Mouse (Mus musculus) lung, embryonic 14.5 days (tissue): Measurements from ENCODE around the gene Nol6. TPM values are rescaled to one million over a fixed set of nuclear protein-coding genes. Genes with fewer than 3 reads are reported as not detected.

Experiments used
- ATAC-seq: fragments of 200-750 bp; cut with Nextera tagmentation; 2 replicates; pipeline ENCODE4 v1.8.0; 2017; ENCODE audit warnings: mild to moderate bottlenecking, moderate TSS enrichment, moderate library complexity; ENCODE audit not compliant: insufficient read depth
- DNase-seq: peaks from one replicate; pipeline ENCODE4 v3.0.0-alpha.2; 2015
- H3K27ac ChIP-seq: fragments of 300-500 bp; sonication (generic); 2 replicates; pipeline ENCODE4 v1.5.1; 2014; ENCODE audit warnings: low read depth, mild to moderate bottlenecking, moderate library complexity
- H3K27me3 ChIP-seq: fragments of 300-500 bp; sonication (generic); 2 replicates; pipeline ENCODE4 v1.6.1; 2014; ENCODE audit warnings: low read length, control low read depth; ENCODE audit not compliant: insufficient read depth
- H3K36me3 ChIP-seq: fragments of 300-500 bp; sonication (generic); 2 replicates; pipeline ENCODE4 v1.6.1; 2014; ENCODE audit warnings: control low read depth; ENCODE audit not compliant: insufficient read depth
- H3K4me1 ChIP-seq: fragments of 300-500 bp; sonication (generic); 2 replicates; pipeline ENCODE4 v1.6.1; 2014; ENCODE audit warnings: antibody characterized with exemption, control low read depth; ENCODE audit not compliant: insufficient read depth
- H3K4me2 ChIP-seq: fragments of 300-500 bp; sonication (generic); 2 replicates; pipeline ENCODE4 v1.6.1; 2014; ENCODE audit warnings: mild to moderate bottlenecking
- H3K4me3 ChIP-seq: fragments of 300-500 bp; sonication (generic); 2 replicates; pipeline ENCODE4 v1.5.1; 2014; ENCODE audit warnings: low read depth, low read length
- H3K9ac ChIP-seq: fragments of 300-500 bp; sonication (generic); 2 replicates; pipeline ENCODE4 v1.6.1; 2014
- H3K9me3 ChIP-seq: fragments of 300-500 bp; sonication (generic); 2 replicates; pipeline ENCODE4 v1.6.1; 2016; ENCODE audit warnings: low read depth, low read length, control low read depth
- CTCF ChIP-seq: IDR thresholded peaks from 2 replicates; pipeline ENCODE4 v1.5.1; 2016; ENCODE audit warnings: antibody characterized with exemption, low read depth
- WGBS: fragments of 180-500 bp; shearing (Covaris S2); extraction: QIAGEN DNeasy Blood & Tissue Kit; methylation state at CpG from one replicate; pipeline ENCODE4 v1.1.7; 2014; 5-methylcytosine and 5-hydroxymethylcytosine counted together
- polyA plus RNA-seq: library from polyadenylated mRNA; unstranded; fragments of >200 nt; fragmentation: Nextera tagmentation; extraction: Ambion mirVana; gene quantifications from 2 replicates; pipeline ENCODE4 v1.2.1, GENCODE M21; 2014

Gene Nol6
- polyA plus RNA-seq, 1 experiment from 2014 or later, result 32.4 TPM

DNA sequence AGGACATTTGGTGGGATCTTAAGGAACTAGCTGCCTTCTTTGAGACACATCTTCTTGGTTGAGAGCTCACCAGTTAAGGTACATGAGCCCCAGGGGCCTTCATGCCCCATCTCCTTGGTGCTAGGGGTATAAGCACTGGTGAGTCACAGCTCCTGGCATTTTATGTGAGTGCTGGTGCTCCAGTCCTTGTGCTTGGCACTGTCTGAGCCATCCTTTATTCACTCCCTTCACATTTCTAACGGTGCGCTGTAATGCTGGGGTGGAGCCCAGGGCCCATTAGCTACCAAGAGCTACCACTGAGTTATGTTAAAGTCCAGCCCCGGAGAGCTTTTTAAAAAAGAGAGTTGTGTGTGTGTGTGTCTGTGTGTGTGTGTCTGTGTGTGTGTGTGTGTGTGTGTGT, 28.9 kb upstream of the Nol6 start:
- no peak for TF ChIP-seq CTCF
- Histone ChIP-seq H3K4me3 (no peak overlapping the region), H3K9me3 (no peaks in the 10 kb centered on the region), H3K36me3 (peaks cover 5% of the 10 kb centered on the region; the same call in 1 of the 2 replicates), H3K4me2 (no peak overlapping the region), H3K27me3 (no peaks in the 10 kb centered on the region), H3K9ac (no peak overlapping the region), H3K4me1 (no peaks in the 10 kb centered on the region), H3K27ac (no peak overlapping the region)
- WGBS, result 89% methylated on average over 3 of the region's 3 CpGs
- ATAC-seq (no peak), DNase-seq (no peak)

DNA sequence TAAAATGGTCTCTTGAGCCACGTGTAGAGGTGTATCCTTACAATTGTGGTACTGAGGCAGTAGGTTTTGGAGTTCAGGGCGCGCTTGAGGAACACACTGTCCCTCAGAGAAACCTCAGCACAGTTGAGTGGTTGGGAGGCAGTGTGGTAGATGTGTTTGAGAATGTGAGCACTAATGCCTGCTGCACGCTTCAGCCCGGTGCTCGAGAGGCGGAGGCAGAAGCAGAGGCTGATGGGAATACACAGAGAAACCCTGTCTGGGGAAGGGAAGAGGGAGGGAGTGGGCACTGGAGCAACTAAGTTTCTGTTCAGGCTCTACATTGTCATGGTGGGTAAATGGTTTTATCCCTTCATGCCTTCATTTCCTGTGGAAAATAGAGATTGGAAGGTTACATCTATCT, 26.9 kb upstream of the Nol6 start:
- WGBS, result 93% methylated on average over 7 of the region's 7 CpGs
- Histone ChIP-seq H3K27me3 (no peaks in the 10 kb centered on the region), H3K4me1 (no peaks in the 10 kb centered on the region), H3K36me3 (peaks cover 5% of the 10 kb centered on the region; the same call in 1 of the 2 replicates), H3K4me3 (no peak overlapping the region), H3K9ac (no peak overlapping the region), H3K9me3 (no peaks in the 10 kb centered on the region), H3K27ac (no peak overlapping the region), H3K4me2 (no peak overlapping the region)
- DNase-seq (no peak), ATAC-seq (no peak)
- no peak for TF ChIP-seq CTCF

DNA sequence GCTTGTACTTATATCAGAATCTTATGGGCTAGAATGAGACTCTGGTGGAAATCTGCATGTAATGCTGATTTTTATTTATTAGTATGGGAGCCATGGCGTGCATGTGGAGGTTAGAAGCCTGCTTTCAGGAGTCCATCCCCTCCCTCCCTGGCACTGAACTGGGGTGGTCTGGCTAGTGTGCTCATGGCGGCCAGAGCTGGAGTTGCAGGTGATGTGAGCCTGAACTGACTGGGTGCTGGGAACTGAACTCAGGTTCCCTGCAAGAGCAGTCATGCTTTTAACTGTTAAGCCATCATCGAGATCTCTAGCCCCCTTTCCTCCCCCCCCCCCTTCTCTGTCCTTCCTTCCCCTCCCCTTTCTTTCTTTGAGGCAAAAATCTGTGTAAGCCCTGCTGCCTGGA, 25.6 kb upstream of the Nol6 start:
- no peak for DNase-seq
- H3K4me3 ChIP-seq, result no peak overlapping the region
- no peak for ATAC-seq
- no peak for TF ChIP-seq CTCF
- no peak overlapping the region for H3K27ac ChIP-seq
- H3K4me1 ChIP-seq, result no peaks in the 10 kb centered on the region
- no peak overlapping the region for H3K9ac ChIP-seq
- H3K9me3 ChIP-seq, result no peaks in the 10 kb centered on the region
- WGBS, result 79% methylated on average over 3 of the region's 3 CpGs
- H3K36me3 ChIP-seq, result peaks cover 5% of the 10 kb centered on the region; the same call in 1 of the 2 replicates
- no peak overlapping the region for H3K4me2 ChIP-seq
- no peaks in the 10 kb centered on the region for H3K27me3 ChIP-seq

DNA sequence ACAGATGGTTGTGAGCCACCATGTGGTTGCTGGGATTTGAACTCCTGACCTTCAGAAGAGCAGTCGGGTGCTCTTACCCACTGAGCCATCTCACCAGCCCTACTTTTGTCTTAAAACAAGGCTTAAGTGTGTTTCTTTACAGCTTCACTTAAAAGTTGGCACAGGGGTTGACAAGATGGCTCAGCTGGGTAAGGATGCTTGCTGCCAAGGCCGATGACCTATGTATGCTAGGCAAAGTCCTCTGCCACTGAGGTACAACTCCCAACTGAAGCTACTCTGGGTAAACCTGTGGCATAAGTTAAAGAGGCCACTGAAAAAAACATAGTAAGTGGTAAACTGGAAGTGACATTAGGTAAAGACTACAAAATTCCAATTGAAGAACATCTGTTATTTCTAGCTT, 18.3 kb upstream of the Nol6 start:
- Histone ChIP-seq H3K9ac (no peak overlapping the region), H3K36me3 (peaks cover 38% of the 10 kb centered on the region; the same call in 1 of the 2 replicates), H3K4me1 (no peaks in the 10 kb centered on the region), H3K4me3 (no peak overlapping the region), H3K27ac (no peak overlapping the region), H3K9me3 (no peaks in the 10 kb centered on the region), H3K4me2 (no peak overlapping the region), H3K27me3 (no peaks in the 10 kb centered on the region)
- ATAC-seq (no peak), DNase-seq (no peak)
- no peak for TF ChIP-seq CTCF
- WGBS, result 83% methylated on average over 2 of the region's 2 CpGs

DNA sequence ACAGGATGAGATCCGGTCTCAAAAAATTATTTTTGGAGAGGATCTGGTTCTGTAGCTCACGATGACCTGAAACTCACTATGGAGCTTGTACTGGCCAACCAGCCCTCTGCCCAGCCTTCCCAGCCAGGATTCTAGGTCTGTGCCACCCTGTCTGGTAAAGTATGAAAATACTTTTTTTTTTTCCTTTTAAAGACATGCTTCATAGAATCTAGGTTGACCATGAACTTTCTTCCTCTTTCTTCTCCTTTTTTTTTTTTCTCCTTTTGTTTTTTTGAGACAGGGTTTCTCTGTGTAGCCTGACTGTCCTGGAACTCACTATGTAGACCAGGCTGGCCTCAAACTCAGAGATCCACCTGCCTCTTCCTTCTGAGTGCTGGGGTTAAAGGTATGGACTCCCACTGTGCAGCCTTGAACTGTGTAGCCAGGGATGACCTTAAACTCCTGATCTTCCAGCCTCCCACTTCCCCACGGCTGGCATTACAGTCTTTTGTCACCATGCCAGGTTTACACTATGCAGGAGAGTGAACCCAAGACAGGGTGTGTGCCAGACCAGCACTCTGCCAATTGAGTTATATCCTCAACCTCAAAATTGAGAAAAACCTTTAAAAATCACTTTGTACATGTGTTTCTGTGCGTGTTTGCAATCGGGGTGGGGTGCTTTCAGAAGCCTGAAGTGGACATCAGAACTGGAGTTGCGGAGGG, 16.1 kb upstream of the Nol6 start:
- TF ChIP-seq CTCF, result no peak
- Histone ChIP-seq H3K36me3 (peaks cover 38% of the 10 kb centered on the region; the same call in 1 of the 2 replicates), H3K4me1 (no peaks in the 10 kb centered on the region), H3K27ac (no peak overlapping the region), H3K4me3 (no peak overlapping the region), H3K27me3 (no peaks in the 10 kb centered on the region), H3K9me3 (no peaks in the 10 kb centered on the region), H3K4me2 (no peak overlapping the region), H3K9ac (no peak overlapping the region)
- DNase-seq (no peak), ATAC-seq (no peak)
- 89% methylated on average over 6 of the region's 6 CpGs for WGBS

DNA sequence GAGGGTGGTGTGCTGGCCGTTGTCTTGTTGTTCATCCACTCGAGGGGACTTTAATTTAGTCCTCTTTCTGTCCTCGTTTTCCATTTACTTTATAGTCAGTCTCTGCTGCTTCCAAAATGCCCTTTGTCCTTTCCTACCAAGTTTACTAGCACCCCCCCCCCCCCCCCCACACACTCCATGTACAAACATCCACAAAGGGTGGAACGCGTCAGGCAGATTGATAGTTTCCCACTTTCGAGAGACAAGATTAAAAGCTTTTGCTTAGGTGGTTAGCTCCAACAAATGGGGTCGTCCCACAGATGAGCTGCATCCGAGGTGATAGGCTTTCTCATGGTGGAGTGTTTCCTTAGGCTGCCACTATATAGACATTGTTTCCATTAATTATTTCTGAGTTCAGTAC, 12.6 kb upstream of the Nol6 start:
- H3K4me1 ChIP-seq, result no peaks in the 10 kb centered on the region
- H3K9ac ChIP-seq, result peak overlapping the region; percentile 100
- H3K4me3 ChIP-seq, result peak overlapping the region; percentile 94
- no peak for TF ChIP-seq CTCF
- peaks cover 24% of the 10 kb centered on the region; the same call in 1 of the 2 replicates for H3K36me3 ChIP-seq
- 0% methylated on average over 8 of the region's 8 CpGs for WGBS
- peak overlapping the region; percentile 99 for H3K27ac ChIP-seq
- peak overlapping the region; percentile 75 for H3K4me2 ChIP-seq
- peak; percentile 34 for DNase-seq
- H3K27me3 ChIP-seq, result no peaks in the 10 kb centered on the region
- no peak for ATAC-seq
- H3K9me3 ChIP-seq, result no peaks in the 10 kb centered on the region

DNA sequence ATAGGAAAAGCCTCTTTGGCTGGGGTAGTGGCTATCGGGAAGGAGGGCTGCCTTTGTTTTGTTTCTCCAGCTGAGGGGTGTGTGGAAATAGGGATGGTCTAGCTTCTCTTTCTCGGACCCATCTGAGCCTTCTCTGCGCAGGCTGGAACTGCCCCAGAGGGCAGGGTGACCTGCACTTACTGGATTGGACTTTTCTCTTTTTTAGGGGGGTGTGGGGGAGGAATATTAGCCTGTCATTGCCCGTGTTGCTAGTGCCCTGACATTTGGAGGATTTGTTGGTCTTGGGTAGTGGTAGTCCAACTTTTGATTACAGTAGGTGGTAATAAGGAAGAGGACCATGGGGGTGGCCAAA, 12.2 kb upstream of the Nol6 start:
- peak; percentile 18 for ATAC-seq
- no peaks in the 10 kb centered on the region for H3K9me3 ChIP-seq
- H3K36me3 ChIP-seq, result peaks cover 24% of the 10 kb centered on the region; the same call in 1 of the 2 replicates
- no peaks in the 10 kb centered on the region for H3K4me1 ChIP-seq
- H3K27ac ChIP-seq, result peak overlapping the region; percentile 99
- no peak for DNase-seq
- peak overlapping the region; percentile 75 for H3K4me2 ChIP-seq
- H3K9ac ChIP-seq, result peak overlapping the region; percentile 100
- TF ChIP-seq CTCF, result no peak
- H3K4me3 ChIP-seq, result peak overlapping the region; percentile 94
- no peaks in the 10 kb centered on the region for H3K27me3 ChIP-seq
- WGBS, result 0% methylated on average over 4 of the region's 4 CpGs
